Mouse (Mus musculus) lung, postnatal 4 days (tissue): ENCODE measurements at regions not wholly inside any gene's neighbourhood (a gene's known extent, or its start where the extent isn't known, plus 50 kb on each side); places are given as distances from the start of the nearest gene placed in this dataset.

ENCODE experiments used
- DNase-seq, 2 experiments: peaks; one replicate each; pipeline ENCODE4 v3.0.0; 2021

GRCm38 (mm10) chr10:66807261-66807968, 288.5 kb upstream of the Jmjd1c start:
- peak; percentile 52 to 72 for DNase-seq

GRCm38 (mm10) chr10:66812515-66813260, 283.2 kb upstream of the Jmjd1c start:
- no peak for DNase-seq

- DNase-seq = no peak
These were observed 281.9 kb upstream of the Jmjd1c start for GRCm38 (mm10) chr10:66813850-66814564.

- DNase-seq = peak; percentile 90 to 92
These were observed 281.2 kb upstream of the Jmjd1c start for GRCm38 (mm10) chr10:66814565-66815201.

- no peak for DNase-seq
These were observed 280.0 kb upstream of the Jmjd1c start for GRCm38 (mm10) chr10:66815951-66816350.

- DNase-seq = no peak
These were observed 279.1 kb upstream of the Jmjd1c start for GRCm38 (mm10) chr10:66816776-66817175.

GRCm38 (mm10) chr10:66817876-66818275, 278.0 kb upstream of the Jmjd1c start:
- no peak for DNase-seq

GRCm38 (mm10) chr10:66819517-66819916, 276.4 kb upstream of the Jmjd1c start:
- no peak for DNase-seq

- no peak for DNase-seq
These were observed 270.2 kb upstream of the Jmjd1c start for GRCm38 (mm10) chr10:66825737-66826136.

- DNase-seq = no peak
These were observed 269.6 kb upstream of the Jmjd1c start for GRCm38 (mm10) chr10:66826327-66826726.

GRCm38 (mm10) chr10:66834974-66835373, 261.0 kb upstream of the Jmjd1c start:
- DNase-seq = no peak

- no peak for DNase-seq
These were observed 256.9 kb upstream of the Jmjd1c start for GRCm38 (mm10) chr10:66839058-66839457.

- no peak for DNase-seq
These were observed 252.7 kb upstream of the Jmjd1c start for GRCm38 (mm10) chr10:66843258-66843657.

GRCm38 (mm10) chr10:66848778-66849177, 247.1 kb upstream of the Jmjd1c start:
- no peak for DNase-seq

GRCm38 (mm10) chr10:66849681-66850080, 246.2 kb upstream of the Jmjd1c start:
- no peak for DNase-seq

- no peak for DNase-seq
These were observed 244.9 kb upstream of the Jmjd1c start for GRCm38 (mm10) chr10:66850972-66851478.

GRCm38 (mm10) chr10:66851841-66852240, 244.1 kb upstream of the Jmjd1c start:
- no peak for DNase-seq

GRCm38 (mm10) chr10:66852708-66853107, 243.2 kb upstream of the Jmjd1c start:
- DNase-seq = no peak

- peak; percentile 79 to 90 for DNase-seq
These were observed 242.7 kb upstream of the Jmjd1c start for GRCm38 (mm10) chr10:66853258-66853657.

GRCm38 (mm10) chr10:66854895-66855294, 241.0 kb upstream of the Jmjd1c start:
- no peak for DNase-seq

GRCm38 (mm10) chr10:66857330-66857729, 238.6 kb upstream of the Jmjd1c start:
- DNase-seq = no peak

GRCm38 (mm10) chr10:66861421-66861820, 234.5 kb upstream of the Jmjd1c start:
- DNase-seq = no peak
